Comparison of ENCODE assay signal across 9 mouse cellular contexts in the genomic region with DNA sequence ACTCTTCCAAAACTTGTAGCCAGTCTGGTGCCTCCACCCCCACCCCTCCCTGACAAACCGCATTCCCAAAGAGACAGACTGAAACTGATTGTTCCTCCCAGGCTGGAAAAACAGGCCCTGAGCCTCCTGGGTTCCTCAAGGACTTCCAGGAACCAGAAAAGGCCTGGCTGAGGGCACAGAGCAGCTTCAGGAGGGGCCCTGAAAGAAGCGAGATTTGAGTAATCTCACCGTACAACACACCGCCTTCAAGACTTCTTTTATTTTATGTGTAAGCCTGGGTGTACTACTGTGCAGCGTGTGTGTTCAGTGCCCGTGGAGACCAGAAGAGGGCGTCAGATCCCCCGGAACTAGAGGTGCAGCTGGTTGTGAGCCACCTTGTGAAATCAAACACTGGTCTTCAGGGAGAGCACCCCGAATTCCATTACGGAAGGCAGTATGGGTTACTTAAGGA.
DNase-seq lines count a peak whose midpoint lies in the region; TF ChIP-seq lines count a peak whose summit lies in the region.
"Had no signal": no experiment of that assay in that cellular context is flagged by ENCODE, and none has a peak within 500 bp of the region (broad histone marks: within the 10 kb centered on the region; RNA-seq: fewer than 3 reads in every experiment).

No protein-coding gene starts in this region.

- peak; percentile 16 for TF ChIP-seq RAD21 in CH12.LX (IDR thresholded peaks at IDR 0.05; ENCODE audit: low read depth, low read length)

- DNase-seq in CH12.LX (ENCODE audit: extremely low read depth) = no peak
- DNase-seq in ES-CJ7 (ENCODE audit: low read depth, low spot score) = peak; percentile 50
- peak; percentile 57 for DNase-seq in hindbrain, embryonic 10.5 days (ENCODE audit: low spot score)
- DNase-seq in lung, postnatal 10 days = peak; percentile 66
- DNase-seq in retina, postnatal 1 day = no peak
- no peak for DNase-seq in MN1 (ENCODE audit: low spot score)
- DNase-seq in gastrocnemius, postnatal 36 days = no peak
- no peak for DNase-seq in layer of hippocampus, postnatal 25 days (ENCODE audit: extremely low spot score in 1 of 2, low spot score in 1 of 2)

- peak in 1 of 2 experiments; percentile 34; a peak in 2 of 4 replicates for TF ChIP-seq CTCF in CH12.LX (conservative IDR thresholded peaks at IDR 0.05 in 1 of 2, IDR thresholded peaks at IDR 0.05 in 1 of 2; ENCODE audit: low read depth in 2 of 2, low read length in 2 of 2)

- no peaks in the 10 kb centered on the region for H3K79me2 ChIP-seq in CH12.LX (replicated peaks; ENCODE audit: control insufficient read depth, extremely low read depth, insufficient read depth, poor library complexity, severe bottlenecking)

- H3K4me1 ChIP-seq in CH12.LX (ENCODE audit: control insufficient read depth in 1 of 2, insufficient read depth in 2 of 2) = no peaks in the 10 kb centered on the region
- H3K4me1 ChIP-seq in hindbrain, embryonic 10.5 days (replicated peaks) = peaks cover 34% of the 10 kb centered on the region
- H3K4me1 ChIP-seq: megakaryocyte, embryonic 14.5 days had no signal

- no peak overlapping the region for H3K4me3 ChIP-seq in CH12.LX (replicated peaks in 1 of 3; ENCODE audit: low read depth in 2 of 3, low read length in 2 of 3, poor library complexity in 1 of 3)
- 0 out of 2 replicates have a peak overlapping the region, but pooled peaks have one; percentile 29 for H3K4me3 ChIP-seq in hindbrain, embryonic 10.5 days
- H3K4me3 ChIP-seq: megakaryocyte, embryonic 14.5 days had no signal

- no peak overlapping the region for H3K9ac ChIP-seq in CH12.LX (ENCODE audit: insufficient read depth, low read depth)

- in situ Hi-C loops in CH12.LX (cut with MboI; ENCODE audit: low pct_ligation_motif_present, low pct_unique_long_range_greater_than_20kb, low sequenced_read_pairs) = no loop called here

- no peak for TF ChIP-seq EP300 in CH12.LX (IDR thresholded peaks at IDR 0.05; ENCODE audit: low read length)

- no peaks in the 10 kb centered on the region for H3K27me3 ChIP-seq in CH12.LX (replicated peaks)
- H3K27me3 ChIP-seq in hindbrain, embryonic 10.5 days (ENCODE audit: insufficient read depth, poor library complexity, severe bottlenecking) = no peaks in the 10 kb centered on the region

- dilution Hi-C loops in CH12.LX (cut with MboI; ENCODE audit: extremely low pct_ligation_motif_present, extremely low pct_unique_long_range_greater_than_20kb, low sequenced_read_pairs) = no loop called here

- H3K4me2 ChIP-seq in CH12.LX (ENCODE audit: insufficient read depth, low read depth, poor library complexity, severe bottlenecking) = no peak overlapping the region

- H3K27ac ChIP-seq in CH12.LX (ENCODE audit: insufficient read depth, low read depth) = no peak overlapping the region
- peak overlapping the region; percentile 93 for H3K27ac ChIP-seq in hindbrain, embryonic 10.5 days

- no peak for TF ChIP-seq POLR2A in CH12.LX (IDR thresholded peaks at IDR 0.05; ENCODE audit: low read depth, low read length)

- intact Hi-C loops in gastrocnemius, postnatal 36 days (cut with DNase I) = no loop called here

- 63% methylated on average over 10 of the region's 10 CpGs for WGBS in hindbrain, embryonic 10.5 days

- H3K36me3 ChIP-seq in CH12.LX (replicated peaks in 1 of 2; ENCODE audit: control insufficient read depth in 1 of 2, insufficient read depth in 1 of 2, low read length in 1 of 2) = no peaks in the 10 kb centered on the region
- no peaks in the 10 kb centered on the region for H3K36me3 ChIP-seq in hindbrain, embryonic 10.5 days

- H3K9me3 ChIP-seq in CH12.LX (replicated peaks; ENCODE audit: low read length) = no peaks in the 10 kb centered on the region
- H3K9me3 ChIP-seq in hindbrain, embryonic 10.5 days = no peaks in the 10 kb centered on the region

TF ChIP-seq in CH12.LX, 34 proteins besides CTCF, POLR2A, EP300 and RAD21:
- peak; percentile 27; the same call in 1 of the 2 replicates for TF ChIP-seq SMC3 (IDR thresholded peaks at IDR 0.05; ENCODE audit: low read depth, low read length)
- TF ChIP-seq MAZ (IDR thresholded peaks at IDR 0.05; ENCODE audit: low read depth, low read length) = no peak
- no peak for TF ChIP-seq ZNF384 (IDR thresholded peaks at IDR 0.05; ENCODE audit: low read depth, low read length)

Comparison
In these comparisons a context has a peak if more than half of its experiments do, and no peak if none do; other contexts are left out.
1. DNase-seq: peak in ES-CJ7 (single experiment), hindbrain, embryonic 10.5 days (single experiment) and lung, postnatal 10 days (single experiment); none in CH12.LX (single experiment), retina, postnatal 1 day (single experiment), MN1 (single experiment), gastrocnemius, postnatal 36 days (0 of 2) and layer of hippocampus, postnatal 25 days (0 of 2).